Mouse (Mus musculus) limb, embryonic 10.5 days (tissue): ENCODE data around the gene Syn2. TPM values are rescaled to one million over a fixed set of nuclear protein-coding genes. Genes with fewer than 3 reads are reported as not detected.

ENCODE experiments used
- DNase-seq: peaks from one replicate; pipeline ENCODE4 v3.0.0-alpha.2; 2017; ENCODE audit warnings: low spot score
- H3K27ac ChIP-seq: fragments of 300-500 bp; sonication (generic); 2 replicates; pipeline ENCODE4 v1.5.1; 2016; ENCODE audit warnings: mild to moderate bottlenecking
- H3K27me3 ChIP-seq: fragments of 300-500 bp; sonication (generic); 2 replicates; pipeline ENCODE4 v1.6.1; 2016; ENCODE audit warnings: low read depth, mild to moderate bottlenecking; ENCODE audit not compliant: poor library complexity, severe bottlenecking
- H3K36me3 ChIP-seq: fragments of 300-500 bp; sonication (generic); 2 replicates; pipeline ENCODE4 v1.6.1; 2016; ENCODE audit warnings: mild to moderate bottlenecking, moderate library complexity
- H3K4me1 ChIP-seq: fragments of 300-500 bp; sonication (generic); 2 replicates; pipeline ENCODE4 v1.6.1; 2016
- H3K4me3 ChIP-seq: fragments of 300-500 bp; sonication (generic); 2 replicates; pipeline ENCODE4 v1.5.1; 2016; ENCODE audit warnings: mild to moderate bottlenecking, moderate library complexity
- H3K9me3 ChIP-seq: fragments of 300-500 bp; sonication (generic); replicated peaks from 2 replicates; pipeline ENCODE4 v1.6.1; 2016; ENCODE audit warnings: mild to moderate bottlenecking
- WGBS: fragments of 180-500 bp; shearing (Covaris S2); methylation state at CpG from one replicate; pipeline ENCODE4 v1.1.7; 2016; 5-methylcytosine and 5-hydroxymethylcytosine counted together
- polyA plus RNA-seq: library from polyadenylated mRNA; unstranded; fragments of >200 nt; fragmentation: Nextera tagmentation; extraction: Ambion mirVana; gene quantifications from 2 replicates; pipeline ENCODE4 v1.2.1, GENCODE M21; 2016

Gene Syn2
- polyA plus RNA-seq = 0.26 and 0.30 TPM in 2 replicates

DNA sequence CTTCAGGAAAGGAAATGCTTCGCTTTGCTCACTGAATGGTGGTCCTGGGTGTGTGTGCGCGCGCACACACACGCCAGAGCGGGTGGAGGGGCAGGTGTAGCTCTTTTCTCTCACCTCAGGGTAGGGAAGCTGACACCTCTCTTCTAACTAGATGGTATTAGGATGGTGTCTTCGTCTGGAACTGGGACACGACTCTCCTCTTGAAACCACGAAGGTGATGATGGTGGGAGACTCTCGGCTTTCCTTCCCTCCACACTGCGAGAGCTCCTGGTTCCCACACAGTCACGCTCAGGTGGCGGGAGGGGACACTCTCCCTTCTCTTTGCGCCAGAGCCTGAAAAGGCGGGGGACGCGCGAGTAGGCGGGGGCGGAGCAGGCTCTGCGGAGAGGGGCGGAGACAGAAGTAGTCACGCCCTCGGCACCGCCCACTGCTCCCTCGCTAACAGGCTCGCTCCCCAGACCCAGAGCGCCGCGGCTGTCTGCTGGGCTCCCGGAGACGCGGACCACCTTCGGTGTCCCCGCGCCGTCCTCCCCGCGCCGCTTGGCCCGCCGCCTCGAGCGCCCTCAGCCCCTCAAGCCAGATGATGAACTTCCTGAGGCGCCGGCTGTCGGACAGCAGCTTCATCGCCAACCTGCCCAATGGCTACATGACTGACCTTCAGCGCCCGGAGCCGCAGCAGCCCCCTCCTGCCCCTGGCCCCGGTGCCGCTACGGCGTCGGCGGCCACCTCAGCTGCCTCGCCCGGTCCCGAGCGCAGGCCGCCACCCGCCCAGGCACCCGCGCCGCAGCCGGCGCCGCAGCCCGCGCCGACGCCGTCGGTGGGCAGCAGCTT lies at the start of gene Syn2:
Syn2 (plus strand) TSS at position 402 of the 831 bp plus-strand sequence.
- H3K9me3 ChIP-seq = no peaks in the 10 kb centered on the region
- peaks cover 56% of the 10 kb centered on the region for H3K27me3 ChIP-seq
- 1% methylated on average over 75 of the region's 75 CpGs for WGBS
- peak within 1 kb of the TSS; percentile 58 for H3K27ac ChIP-seq
- peaks cover 12% of the 10 kb centered on the region for H3K4me1 ChIP-seq
- DNase-seq = peak; percentile 89
- H3K36me3 ChIP-seq = no peaks in the 10 kb centered on the region
- peak within 1 kb of the TSS; percentile 67 for H3K4me3 ChIP-seq

GRCm38 (mm10) chr6:115085274-115085841 lies 49.3 kb upstream of the Syn2 start:
- H3K9me3 ChIP-seq = no peaks in the 10 kb centered on the region
- WGBS = 66% methylated on average over 9 of the region's 9 CpGs

DNA sequence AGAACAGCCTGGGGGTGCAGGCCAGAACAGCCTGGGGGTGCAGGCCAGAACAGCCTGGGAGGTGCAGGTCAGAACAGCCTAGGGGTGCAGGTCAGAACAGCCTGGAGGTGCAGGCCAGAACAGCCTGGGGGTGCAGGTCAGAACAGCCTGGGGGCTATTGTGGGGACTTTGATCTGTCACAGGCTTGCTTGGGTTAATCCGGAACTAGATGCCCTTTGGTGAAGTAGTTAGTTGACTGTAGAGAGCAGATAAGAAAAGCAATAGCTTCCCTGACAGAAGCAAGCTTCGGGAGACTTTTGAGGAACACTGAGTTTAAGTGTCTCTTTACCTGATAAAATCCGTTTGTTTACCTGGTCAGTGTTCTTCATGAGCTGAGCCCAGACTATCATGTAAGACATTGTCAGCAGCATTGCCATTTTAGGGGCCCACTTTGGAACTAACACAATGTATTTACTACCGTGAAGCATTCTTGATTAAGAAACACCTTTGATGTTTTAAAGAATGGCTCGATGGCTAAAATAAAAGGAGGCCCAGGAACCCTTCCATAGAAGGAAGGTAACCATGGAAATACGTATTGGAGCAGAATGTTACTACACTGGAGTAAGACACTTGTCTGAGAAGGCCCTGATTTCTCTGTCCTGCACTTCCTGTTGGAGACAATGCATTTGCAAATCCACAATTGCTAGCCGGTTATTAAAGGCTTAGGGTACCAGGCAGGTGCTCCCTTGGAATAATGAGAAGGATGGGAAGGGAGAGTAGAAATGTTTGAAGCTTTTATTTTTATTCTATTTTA lies 46.2 kb upstream of the Syn2 start:
- Histone ChIP-seq H3K4me1 (no peaks in the 10 kb centered on the region), H3K27ac (no peak overlapping the region), H3K36me3 (no peaks in the 10 kb centered on the region), H3K9me3 (no peaks in the 10 kb centered on the region), H3K27me3 (0 out of 2 replicates have a peak, but pooled peaks cover 3% of the 10 kb centered on the region), H3K4me3 (no peak overlapping the region)
- DNase-seq = no peak
- 69% methylated on average over 7 of the region's 7 CpGs for WGBS

More at GRCm38 (mm10) chr6:115085274-115085841, 49.3 kb upstream of the Syn2 start:
- Histone ChIP-seq H3K27ac (no peak overlapping the region), H3K4me3 (no peak overlapping the region), H3K4me1 (no peaks in the 10 kb centered on the region), H3K36me3 (no peaks in the 10 kb centered on the region), H3K27me3 (0 out of 2 replicates have a peak, but pooled peaks cover 3% of the 10 kb centered on the region)
- no peak for DNase-seq

GRCm38 (mm10) chr6:115091737-115092136 lies 43.0 kb upstream of the Syn2 start:
- 87% methylated on average over 1 of the region's 1 CpGs for WGBS
- Histone ChIP-seq H3K4me1 (no peaks in the 10 kb centered on the region), H3K4me3 (no peak overlapping the region), H3K9me3 (no peaks in the 10 kb centered on the region), H3K36me3 (no peaks in the 10 kb centered on the region), H3K27me3 (no peaks in the 10 kb centered on the region), H3K27ac (no peak overlapping the region)
- no peak for DNase-seq

DNA sequence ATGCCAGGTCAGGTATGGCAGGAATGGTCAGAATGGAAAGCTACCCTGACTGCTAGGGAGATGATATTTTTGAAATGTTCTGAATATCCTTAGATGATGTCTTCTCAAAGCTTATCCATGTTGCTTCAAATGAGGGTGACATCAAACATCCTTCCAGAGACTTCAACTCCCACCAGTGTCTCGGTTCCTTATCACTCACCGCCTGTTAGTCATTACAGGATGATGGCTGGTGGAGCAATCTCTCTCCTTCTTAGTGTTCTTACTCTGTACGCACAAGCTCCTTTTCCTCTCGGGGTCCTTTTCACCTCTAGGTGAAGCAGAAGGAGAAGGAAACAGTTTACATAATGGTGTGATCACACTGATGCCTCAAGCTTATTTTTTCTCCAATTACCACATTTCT lies 32.2 kb upstream of the Syn2 start:
- no peaks in the 10 kb centered on the region for H3K27me3 ChIP-seq
- WGBS = 69% methylated on average over 4 of the region's 4 CpGs

DNA sequence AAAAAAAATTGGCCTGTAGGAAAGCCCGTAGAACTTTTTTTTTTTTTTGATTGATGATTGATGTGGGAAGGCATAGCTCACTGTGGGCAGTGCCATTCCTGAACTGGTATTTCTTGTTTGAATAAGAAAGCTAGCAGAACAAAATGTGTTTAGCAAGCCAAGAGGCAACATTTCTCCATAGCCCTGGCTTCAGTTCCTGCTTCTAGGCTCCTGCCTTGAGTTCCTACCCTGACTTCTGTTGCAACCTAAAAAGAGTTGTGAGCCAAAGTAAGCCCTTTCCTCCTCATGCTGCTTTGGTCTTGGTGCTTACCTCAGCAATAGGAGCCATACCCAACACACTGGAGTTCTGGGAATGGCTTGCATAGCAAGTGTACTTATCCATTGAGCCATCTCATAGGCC lies 23.3 kb upstream of the Syn2 start:
- 85% methylated on average over 1 of the region's 1 CpGs for WGBS
- no peaks in the 10 kb centered on the region for H3K4me1 ChIP-seq
- no peaks in the 10 kb centered on the region for H3K9me3 ChIP-seq
- no peaks in the 10 kb centered on the region for H3K27me3 ChIP-seq
- no peak overlapping the region for H3K4me3 ChIP-seq
- H3K27ac ChIP-seq = no peak overlapping the region
- no peaks in the 10 kb centered on the region for H3K36me3 ChIP-seq
- no peak for DNase-seq

More for the DNA sequence above, 32.2 kb upstream of the Syn2 start:
- Histone ChIP-seq H3K9me3 (no peaks in the 10 kb centered on the region), H3K4me1 (no peaks in the 10 kb centered on the region), H3K36me3 (no peaks in the 10 kb centered on the region), H3K27ac (no peak overlapping the region), H3K4me3 (no peak overlapping the region)
- DNase-seq = no peak

DNA sequence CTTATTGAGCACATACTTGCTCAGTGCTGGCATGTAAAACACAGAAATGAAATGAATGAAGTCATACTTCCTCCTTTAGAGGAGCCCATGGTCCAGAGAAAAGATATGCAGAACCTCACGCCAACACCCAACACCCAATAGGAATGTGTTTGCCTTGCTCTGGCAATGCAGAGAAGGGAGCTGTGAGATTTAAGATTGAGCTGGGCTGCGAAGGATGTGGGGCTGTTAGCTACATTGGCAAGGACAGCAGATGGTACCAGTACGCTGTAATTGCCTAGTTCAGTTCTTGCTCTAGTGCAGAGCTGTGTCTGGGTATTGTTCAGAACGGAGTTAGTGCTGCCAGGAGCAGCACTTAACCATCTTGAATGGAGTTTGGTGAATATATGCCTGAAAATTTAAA lies 12.5 kb upstream of the Syn2 start:
- Histone ChIP-seq H3K36me3 (no peaks in the 10 kb centered on the region), H3K4me1 (peaks cover 13% of the 10 kb centered on the region), H3K4me3 (no peak overlapping the region), H3K27me3 (no peaks in the 10 kb centered on the region), H3K27ac (no peak overlapping the region), H3K9me3 (no peaks in the 10 kb centered on the region)
- no peak for DNase-seq
- WGBS = 87% methylated on average over 4 of the region's 4 CpGs

GRCm38 (mm10) chr6:115123262-115124201 lies 11.2 kb upstream of the Syn2 start:
- no peaks in the 10 kb centered on the region for H3K36me3 ChIP-seq
- 29% methylated on average over 10 of the region's 10 CpGs for WGBS
- no peaks in the 10 kb centered on the region for H3K27me3 ChIP-seq
- no peak overlapping the region for H3K4me3 ChIP-seq
- no peaks in the 10 kb centered on the region for H3K9me3 ChIP-seq
- H3K4me1 ChIP-seq = peaks cover 13% of the 10 kb centered on the region
- H3K27ac ChIP-seq = no peak overlapping the region
- no peak for DNase-seq

DNA sequence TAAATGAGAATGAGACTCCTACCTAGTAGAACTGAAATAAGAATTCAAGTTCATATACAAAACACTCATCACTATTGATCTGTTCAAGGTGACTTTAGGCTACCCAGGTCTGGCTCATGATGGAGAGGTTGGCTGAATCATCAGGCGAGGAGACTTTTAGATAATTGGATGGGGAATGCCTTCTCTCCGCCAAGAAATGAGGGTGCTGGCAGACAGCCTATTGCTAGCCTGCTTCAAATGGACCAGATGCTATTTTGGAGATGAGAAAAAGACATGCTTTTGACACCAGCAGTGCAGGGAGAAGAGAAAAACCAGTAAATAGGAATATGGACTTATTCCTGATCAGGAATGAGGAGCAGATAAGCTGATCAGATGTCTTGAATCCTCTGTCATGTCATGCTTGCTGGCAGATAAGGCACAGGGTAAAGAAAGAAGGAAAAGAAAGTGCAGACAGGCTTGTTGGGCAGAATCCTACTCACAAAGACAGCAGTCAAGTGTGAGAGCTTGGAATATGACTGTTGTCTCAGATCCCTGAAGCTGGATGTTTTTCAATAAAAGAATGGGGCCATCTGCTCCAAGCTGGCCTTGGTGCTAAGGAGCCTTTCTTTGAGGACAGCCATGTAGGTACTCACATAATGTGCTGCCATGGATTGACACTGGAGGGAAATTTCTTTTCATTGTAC lies 9.9 kb upstream of the Syn2 start:
- peaks cover 13% of the 10 kb centered on the region for H3K4me1 ChIP-seq
- no peaks in the 10 kb centered on the region for H3K9me3 ChIP-seq
- DNase-seq = no peak
- H3K27ac ChIP-seq = no peak overlapping the region
- 80% methylated on average over 2 of the region's 2 CpGs for WGBS
- no peak overlapping the region for H3K4me3 ChIP-seq
- no peaks in the 10 kb centered on the region for H3K36me3 ChIP-seq
- no peaks in the 10 kb centered on the region for H3K27me3 ChIP-seq

GRCm38 (mm10) chr6:115125358-115125720 lies 9.4 kb upstream of the Syn2 start:
- no peaks in the 10 kb centered on the region for H3K36me3 ChIP-seq
- no peaks in the 10 kb centered on the region for H3K9me3 ChIP-seq
- no peak overlapping the region for H3K27ac ChIP-seq
- H3K4me3 ChIP-seq = no peak overlapping the region
- no peak for DNase-seq
- peaks cover 13% of the 10 kb centered on the region for H3K4me1 ChIP-seq
- 80% methylated on average over 1 of the region's 1 CpGs for WGBS
- no peaks in the 10 kb centered on the region for H3K27me3 ChIP-seq

DNA sequence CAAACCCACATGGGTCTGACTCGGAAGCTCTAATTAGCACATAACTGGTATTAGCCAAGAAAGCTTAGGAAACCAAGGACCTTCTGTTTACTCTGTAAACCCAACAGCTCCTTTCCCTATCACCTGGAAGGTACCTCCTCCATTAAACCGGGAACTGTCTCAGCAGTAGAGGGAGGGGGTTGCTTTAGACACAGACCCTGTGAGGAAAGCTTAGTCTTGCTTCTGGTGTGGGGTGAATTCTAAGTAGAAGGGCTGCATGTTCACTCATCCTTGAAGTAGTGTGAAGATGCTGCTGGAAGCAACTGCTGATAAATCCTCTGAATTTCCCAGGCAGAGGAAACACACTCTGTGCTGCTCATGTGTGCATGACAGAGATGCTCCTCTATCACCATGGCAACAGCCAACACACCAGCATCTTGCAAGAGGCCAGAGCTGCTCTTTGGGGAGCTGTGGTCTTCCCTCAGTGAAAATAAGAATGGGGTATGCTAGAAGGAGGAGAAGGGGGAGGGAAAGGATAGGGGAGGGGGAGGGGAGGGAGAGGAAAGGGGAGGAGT lies 8.4 kb upstream of the Syn2 start:
- Histone ChIP-seq H3K4me1 (peaks cover 13% of the 10 kb centered on the region), H3K27ac (no peak overlapping the region), H3K27me3 (no peaks in the 10 kb centered on the region), H3K4me3 (no peak overlapping the region), H3K9me3 (no peaks in the 10 kb centered on the region), H3K36me3 (no peaks in the 10 kb centered on the region)
- WGBS = 47% methylated on average over 2 of the region's 2 CpGs
- no peak for DNase-seq
